Mouse (Mus musculus): ENCODE results near the gene Col5a1. TPM values are rescaled to one million over a fixed set of nuclear protein-coding genes. Genes with fewer than 3 reads are reported as not detected.

Gene Col5a1
- total RNA-seq (2015) (2.4 and 2.5 TPM in 2 replicates), total RNA-seq (2017) (0.58 and 1.0 TPM in 2 replicates)

- ATAC-seq (replicated peaks; ENCODE audit: poor library complexity): no peak
Measured at GRCm38 (mm10) chr2:27886148-27886551, at the start of gene Col5a1. TSS of gene Col5a1 (plus strand) at chr2:27886425.

- ATAC-seq (replicated peaks; ENCODE audit: poor library complexity): no peak
Measured at GRCm38 (mm10) chr2:27838112-27838511, 48.1 kb upstream of the Col5a1 start.

GRCm38 (mm10) chr2:27840890-27841289 is 45.3 kb upstream of the Col5a1 start:
- ATAC-seq (replicated peaks; ENCODE audit: poor library complexity): no peak

- ATAC-seq (replicated peaks; ENCODE audit: poor library complexity): no peak
Measured at GRCm38 (mm10) chr2:27842893-27843292, 43.3 kb upstream of the Col5a1 start.

GRCm38 (mm10) chr2:27844885-27845284 is 41.3 kb upstream of the Col5a1 start:
- no peak for ATAC-seq (replicated peaks; ENCODE audit: poor library complexity)

- no peak for ATAC-seq (replicated peaks; ENCODE audit: poor library complexity)
Measured at GRCm38 (mm10) chr2:27847001-27847400, 39.2 kb upstream of the Col5a1 start.

GRCm38 (mm10) chr2:27847851-27848435 is 38.3 kb upstream of the Col5a1 start:
- no peak for ATAC-seq (replicated peaks; ENCODE audit: poor library complexity)

GRCm38 (mm10) chr2:27848466-27848865 is 37.8 kb upstream of the Col5a1 start:
- no peak for ATAC-seq (replicated peaks; ENCODE audit: poor library complexity)

- no peak for ATAC-seq (replicated peaks; ENCODE audit: poor library complexity)
Measured at GRCm38 (mm10) chr2:27858348-27858903, 27.8 kb upstream of the Col5a1 start.

- ATAC-seq (replicated peaks; ENCODE audit: poor library complexity): no peak
Measured at GRCm38 (mm10) chr2:27861576-27862238, 24.5 kb upstream of the Col5a1 start.

GRCm38 (mm10) chr2:27864491-27865365 is 21.5 kb upstream of the Col5a1 start:
- no peak for ATAC-seq (replicated peaks; ENCODE audit: poor library complexity)

- ATAC-seq (replicated peaks; ENCODE audit: poor library complexity): no peak
Measured at GRCm38 (mm10) chr2:27870586-27870985, 15.6 kb upstream of the Col5a1 start.

GRCm38 (mm10) chr2:27871056-27871455 is 15.2 kb upstream of the Col5a1 start:
- ATAC-seq (replicated peaks; ENCODE audit: poor library complexity): no peak

GRCm38 (mm10) chr2:27872276-27872675 is 13.9 kb upstream of the Col5a1 start:
- no peak for ATAC-seq (replicated peaks; ENCODE audit: poor library complexity)

GRCm38 (mm10) chr2:27873030-27873429 is 13.2 kb upstream of the Col5a1 start:
- no peak for ATAC-seq (replicated peaks; ENCODE audit: poor library complexity)

- no peak for ATAC-seq (replicated peaks; ENCODE audit: poor library complexity)
Measured at GRCm38 (mm10) chr2:27874596-27874995, 11.6 kb upstream of the Col5a1 start.

- no peak for ATAC-seq (replicated peaks; ENCODE audit: poor library complexity)
Measured at GRCm38 (mm10) chr2:27875231-27875630, 11.0 kb upstream of the Col5a1 start.

GRCm38 (mm10) chr2:27875786-27876185 is 10.4 kb upstream of the Col5a1 start:
- ATAC-seq (replicated peaks; ENCODE audit: poor library complexity): no peak

- ATAC-seq (replicated peaks; ENCODE audit: poor library complexity): no peak
Measured at GRCm38 (mm10) chr2:27876724-27877504, 9.3 kb upstream of the Col5a1 start.

GRCm38 (mm10) chr2:27878066-27878465 is 8.2 kb upstream of the Col5a1 start:
- ATAC-seq (replicated peaks; ENCODE audit: poor library complexity): no peak

- ATAC-seq (replicated peaks; ENCODE audit: poor library complexity): no peak
Measured at GRCm38 (mm10) chr2:27883276-27883675, 2.9 kb upstream of the Col5a1 start.
